Mouse (Mus musculus): ENCODE measurements around the gene Cpa5. TPM values are rescaled to one million over a fixed set of nuclear protein-coding genes. Genes with fewer than 3 reads are reported as not detected.
A peak's percentile ranks its signal among the peaks of the same experiment; 100 is the strongest.

The Cpa5 gene
- total RNA-seq, 2 experiments from 2014 or later = not detected

GRCm38 (mm10) chr6:30638674-30639268 is 28.0 kb downstream of the Cpa5 start, which contains the start of gene Cpa1:
Gene Cpa1, plus strand, starts transcription at chr6:30639218.
- DNase-seq (ENCODE audit: extremely low spot score in 1 of 2, low spot score in 1 of 2) = no peak

DNA sequence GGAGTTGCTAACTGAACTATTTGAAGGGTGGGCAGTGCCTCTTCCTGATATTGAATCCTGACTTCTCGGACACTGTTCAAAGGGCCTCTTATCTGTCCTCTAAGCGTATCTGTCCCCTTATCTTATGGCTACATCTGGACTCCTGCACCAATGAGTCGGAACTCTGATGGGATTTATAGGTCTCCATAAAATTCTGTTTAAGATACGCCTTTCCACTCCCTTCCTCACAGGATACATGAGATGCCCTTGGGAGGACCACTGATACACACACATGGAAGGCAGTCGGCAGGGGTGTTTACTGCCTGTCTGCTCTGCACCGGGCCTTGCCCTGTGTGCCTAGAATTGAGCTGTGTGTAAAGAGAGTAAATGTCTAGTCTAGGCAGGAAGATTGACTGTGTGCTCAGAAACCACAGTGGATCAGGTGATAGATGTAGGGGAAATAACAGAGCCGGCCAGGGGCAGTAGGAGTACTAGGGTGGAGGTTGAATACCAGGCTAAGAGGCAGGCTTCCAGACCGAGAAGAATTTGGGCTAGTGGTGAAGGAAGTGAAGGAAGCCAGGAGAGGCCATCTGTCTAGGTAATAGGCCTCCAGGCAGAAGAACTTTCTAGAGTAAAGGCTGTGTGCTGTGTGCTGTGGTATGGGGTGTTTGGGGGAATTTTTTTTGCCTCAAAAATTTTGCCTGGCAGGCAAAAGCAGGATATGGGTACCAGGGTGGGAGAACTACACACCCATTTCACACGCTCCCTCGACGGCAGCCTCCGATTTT is 33.1 kb downstream of the Cpa5 start:
- DNase-seq (ENCODE audit: extremely low spot score in 1 of 2, low spot score in 1 of 2) = no peak

DNA sequence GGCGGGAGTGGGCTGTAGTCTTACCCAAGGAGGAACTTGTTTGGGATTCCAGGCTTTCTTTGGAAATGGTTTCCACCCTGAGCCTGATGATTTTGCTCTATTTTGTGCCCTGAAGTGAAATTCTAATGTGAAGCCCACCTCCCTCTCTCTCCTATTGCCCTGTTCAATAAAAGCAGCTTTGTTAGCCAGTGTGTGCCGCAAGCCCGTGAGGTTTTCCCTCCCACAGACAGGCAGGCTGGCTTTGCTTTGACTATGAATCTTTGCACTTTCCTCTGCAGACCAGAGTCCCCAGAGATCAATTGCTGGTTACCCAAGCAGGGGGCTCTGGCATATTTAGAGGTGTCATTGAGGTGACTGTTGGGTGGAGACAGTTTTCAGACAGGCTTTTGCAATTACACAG is 33.7 kb downstream of the Cpa5 start:
- no peak for DNase-seq (ENCODE audit: extremely low spot score in 1 of 2, low spot score in 1 of 2)

DNA sequence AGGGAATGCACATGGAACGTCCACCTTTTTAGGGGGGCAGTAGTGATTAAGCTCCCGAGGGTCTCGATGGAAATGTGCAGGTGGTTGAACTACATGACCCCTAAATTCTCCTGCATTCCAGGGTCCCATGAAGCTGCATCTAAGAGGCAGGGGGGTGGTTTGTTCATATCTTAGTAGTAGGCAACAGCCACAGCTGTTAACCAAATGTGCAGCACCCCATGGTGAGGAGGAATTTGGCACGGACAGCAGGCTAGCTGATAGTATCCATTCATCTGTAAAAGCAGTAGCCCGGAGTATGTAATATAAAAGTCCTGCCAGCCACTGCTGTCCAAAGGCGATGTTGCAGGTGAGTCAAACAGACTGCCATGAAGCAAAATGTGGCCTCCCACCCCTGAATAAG is 34.6 kb downstream of the Cpa5 start:
- DNase-seq (ENCODE audit: extremely low spot score in 1 of 2, low spot score in 1 of 2) = no peak

DNA sequence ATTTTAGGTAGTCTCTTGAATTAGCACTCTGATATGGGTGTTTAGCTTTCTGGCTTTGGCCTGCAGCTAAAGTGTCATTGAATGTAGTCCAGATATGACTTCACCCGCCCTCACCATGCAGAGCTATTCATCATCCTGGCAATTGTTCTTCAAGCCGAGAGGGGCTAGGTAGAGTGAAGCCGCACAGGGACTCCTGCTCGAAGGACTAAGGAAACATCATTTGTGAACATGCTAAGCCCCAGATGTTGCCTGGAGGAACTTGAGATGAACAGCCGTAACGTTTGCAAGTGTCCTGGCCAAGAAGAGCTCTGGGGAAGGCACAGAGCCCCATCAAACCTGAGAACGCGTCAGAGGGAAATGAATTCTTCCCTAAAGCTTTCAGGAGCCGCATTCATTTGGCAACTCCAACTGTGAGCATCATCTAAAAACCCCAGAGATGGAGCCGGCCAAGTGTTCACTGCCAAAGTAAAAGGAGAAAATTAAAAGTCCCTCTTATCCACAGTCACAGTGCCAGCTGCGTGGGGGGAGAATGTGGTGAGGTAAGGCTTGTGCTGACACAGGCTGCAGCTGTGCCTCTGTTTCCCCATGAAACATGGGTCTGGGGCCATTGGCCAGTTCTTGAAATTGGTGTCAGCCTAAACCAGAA is 39.0 kb downstream of the Cpa5 start:
- peak in 1 of 2 experiments; percentile 25 for DNase-seq (ENCODE audit: extremely low spot score in 1 of 2, low spot score in 1 of 2)

- DNase-seq (ENCODE audit: extremely low spot score in 1 of 2, low spot score in 1 of 2) = no peak
These were observed 41.8 kb downstream of the Cpa5 start for GRCm38 (mm10) chr6:30652425-30653188.

DNA sequence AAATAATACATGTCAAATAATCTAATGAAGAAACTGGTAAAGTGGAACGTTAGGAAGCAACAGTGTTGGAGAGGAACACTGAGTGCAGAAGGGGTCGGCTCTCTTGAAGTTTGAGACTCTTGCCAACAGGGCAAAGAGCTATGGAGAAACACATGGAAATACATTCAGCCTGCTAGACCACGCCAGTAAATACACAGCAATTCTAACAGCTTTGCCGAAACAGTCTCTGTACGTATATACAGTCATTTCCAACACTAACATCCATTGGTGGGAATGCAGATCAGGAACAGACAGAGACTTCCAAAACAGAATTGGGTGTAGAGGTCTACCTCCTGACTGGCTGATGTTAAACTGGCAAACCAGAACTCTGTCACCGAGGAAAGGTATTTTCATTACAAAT is 42.7 kb downstream of the Cpa5 start:
- no peak for DNase-seq (ENCODE audit: extremely low spot score in 1 of 2, low spot score in 1 of 2)

DNA sequence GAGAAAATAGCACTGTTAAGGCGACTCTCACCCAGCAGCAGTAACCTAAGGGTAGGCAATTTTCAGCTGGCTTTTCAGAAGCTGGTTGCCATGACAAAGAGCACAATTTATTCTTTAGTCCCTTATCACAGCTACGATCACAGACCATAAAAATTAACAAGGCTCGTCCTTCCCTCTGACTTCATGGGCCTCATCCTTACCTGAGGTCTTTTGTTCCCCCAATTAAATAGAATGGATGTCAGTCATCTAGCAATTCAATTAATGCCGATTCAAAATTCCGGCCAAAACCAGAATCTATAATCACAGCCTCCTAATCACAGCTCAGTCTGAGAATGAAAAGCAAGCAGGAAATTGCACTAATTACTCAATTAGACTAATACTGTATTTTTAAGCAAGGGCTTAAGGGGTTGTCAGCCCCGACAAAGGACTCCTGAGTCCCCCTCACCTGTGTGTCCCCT is 43.6 kb downstream of the Cpa5 start:
- no peak for DNase-seq (ENCODE audit: extremely low spot score in 1 of 2, low spot score in 1 of 2)

DNA sequence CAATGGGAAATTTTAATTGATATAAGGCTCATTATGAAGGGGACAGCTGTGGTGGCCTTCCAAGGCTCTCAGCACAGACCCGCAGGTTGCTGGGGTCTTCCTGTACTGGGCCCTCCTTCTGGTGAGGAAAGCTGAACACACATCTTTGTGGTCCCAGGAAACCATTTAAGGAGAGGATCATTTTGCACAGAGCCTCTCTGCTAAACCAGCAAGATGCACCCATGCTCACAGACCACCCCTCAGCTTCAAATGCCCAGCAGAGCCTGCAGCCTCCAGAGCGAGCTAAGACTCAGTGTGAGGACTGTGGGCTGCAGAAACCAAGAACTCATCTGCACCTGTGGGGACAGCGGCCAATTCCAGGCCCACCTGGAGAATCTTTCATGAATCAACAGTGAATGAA is 44.1 kb downstream of the Cpa5 start:
- no peak for DNase-seq (ENCODE audit: extremely low spot score in 1 of 2, low spot score in 1 of 2)

GRCm38 (mm10) chr6:30657279-30657678 is 46.5 kb downstream of the Cpa5 start:
- DNase-seq (ENCODE audit: extremely low spot score in 1 of 2, low spot score in 1 of 2) = no peak

DNA sequence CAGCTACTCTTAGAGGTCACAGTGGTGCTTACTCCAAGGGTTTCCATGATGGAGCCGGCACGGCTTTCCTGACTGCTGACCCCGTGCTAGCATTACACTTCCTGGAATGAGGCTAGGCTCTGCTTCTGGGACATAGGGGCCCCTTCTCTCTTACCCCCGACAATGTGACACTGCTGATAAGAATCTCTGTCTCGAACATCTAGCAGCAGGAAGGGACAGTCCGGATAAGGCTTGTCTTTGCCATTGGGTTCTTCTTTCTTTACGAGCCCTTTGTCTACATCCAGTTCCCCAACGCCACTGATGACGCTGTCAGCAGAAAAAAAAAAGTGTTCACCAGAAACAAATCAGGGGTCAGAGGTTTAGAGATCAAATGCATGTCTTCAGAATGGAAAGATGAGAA is 47.8 kb downstream of the Cpa5 start:
- DNase-seq (ENCODE audit: extremely low spot score in 1 of 2, low spot score in 1 of 2) = no peak

- no peak for DNase-seq (ENCODE audit: extremely low spot score in 1 of 2, low spot score in 1 of 2)
These were observed 54.0 kb downstream of the Cpa5 start for GRCm38 (mm10) chr6:30664776-30665175.

DNA sequence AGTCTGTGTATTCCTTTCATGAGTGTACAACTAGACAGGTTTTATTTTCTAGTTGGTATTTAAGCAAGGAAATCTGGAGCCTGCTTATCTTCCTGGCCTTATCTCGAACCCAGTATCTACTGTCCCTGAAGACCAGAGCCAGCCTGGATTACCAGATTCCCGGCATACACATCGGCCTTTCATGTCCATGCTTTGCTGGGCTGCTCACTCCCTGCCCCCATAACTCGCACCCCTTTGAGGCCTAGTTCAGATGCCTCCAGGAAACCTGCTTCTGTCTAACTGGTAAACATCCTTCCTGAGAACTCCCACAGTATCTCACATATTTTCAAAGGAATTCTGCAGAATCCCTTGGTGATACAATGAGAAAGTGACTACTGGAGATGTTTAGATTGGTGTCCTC is 54.5 kb downstream of the Cpa5 start:
- no peak for DNase-seq (ENCODE audit: extremely low spot score in 1 of 2, low spot score in 1 of 2)

- no peak for DNase-seq (ENCODE audit: extremely low spot score in 1 of 2, low spot score in 1 of 2)
These were observed 55.2 kb downstream of the Cpa5 start for GRCm38 (mm10) chr6:30666043-30666442.

DNA sequence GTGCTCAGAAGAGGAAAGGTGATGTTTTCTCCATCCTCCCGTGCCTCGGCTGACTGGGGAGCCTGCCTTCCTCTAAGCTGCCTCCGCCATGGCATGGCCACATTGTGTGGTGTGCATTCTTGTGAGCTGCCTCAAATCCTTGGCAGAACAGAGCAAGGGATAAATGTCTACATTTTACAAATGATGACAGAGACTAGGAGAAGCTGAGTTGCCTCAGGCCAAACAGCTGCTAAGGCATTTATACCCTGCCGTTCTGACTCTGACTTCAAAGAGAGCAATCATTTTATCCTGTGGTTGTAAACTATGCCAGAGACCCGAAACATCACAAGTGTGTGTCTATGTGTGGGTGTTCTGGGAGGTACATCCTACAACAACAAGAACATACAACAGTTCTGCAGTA is 56.8 kb downstream of the Cpa5 start:
- no peak for DNase-seq (ENCODE audit: extremely low spot score in 1 of 2, low spot score in 1 of 2)

GRCm38 (mm10) chr6:30671696-30672095 is 60.9 kb downstream of the Cpa5 start:
- no peak for DNase-seq (ENCODE audit: extremely low spot score in 1 of 2, low spot score in 1 of 2)

GRCm38 (mm10) chr6:30673764-30674561 is 63.2 kb downstream of the Cpa5 start:
- no peak for DNase-seq (ENCODE audit: extremely low spot score in 1 of 2, low spot score in 1 of 2)

DNA sequence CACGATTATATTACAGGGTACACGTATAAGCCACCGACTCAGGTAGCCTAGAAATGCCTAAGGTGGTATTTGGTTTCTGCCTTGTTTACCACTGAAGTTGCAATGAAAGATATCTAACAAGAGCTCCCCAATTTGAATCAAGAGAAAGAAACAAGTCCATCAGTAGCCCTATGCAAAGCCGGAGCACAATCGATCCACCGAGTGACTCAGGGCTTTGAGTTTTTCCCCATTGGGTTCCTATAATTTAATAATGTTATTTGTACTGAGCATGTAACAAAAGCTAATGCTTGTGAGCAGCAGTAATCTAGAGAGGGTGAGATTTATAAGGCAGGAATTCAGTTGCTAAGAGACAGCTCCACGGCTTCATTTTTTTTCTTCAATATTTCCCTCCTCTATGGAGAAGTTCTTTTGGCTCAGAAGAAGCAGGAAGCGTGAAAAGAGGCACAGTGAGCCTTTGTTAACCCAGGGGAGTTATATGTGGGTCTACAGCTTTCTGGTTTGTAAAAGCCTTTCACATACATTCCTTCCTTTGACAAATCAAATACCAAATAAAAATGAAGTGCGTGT is 64.0 kb downstream of the Cpa5 start:
- DNase-seq (ENCODE audit: extremely low spot score in 1 of 2, low spot score in 1 of 2) = no peak

- no peak for DNase-seq (ENCODE audit: extremely low spot score in 1 of 2, low spot score in 1 of 2)
These were observed 64.5 kb downstream of the Cpa5 start for GRCm38 (mm10) chr6:30675281-30675771.

GRCm38 (mm10) chr6:30676506-30676905 is 65.7 kb downstream of the Cpa5 start:
- DNase-seq (ENCODE audit: extremely low spot score in 1 of 2, low spot score in 1 of 2) = no peak

All from layer of hippocampus, postnatal 25 days (tissue).